Mouse (Mus musculus) olfactory bulb, adult 2 months (tissue): Measurements from ENCODE around the gene Kifc3.

ENCODE experiments used
- CTCF ChIP-seq: fragments of 200-500 bp; IDR thresholded peaks from 2 replicates; pipeline ENCODE4 v1.5.1; 2012; ENCODE audit warnings: low read depth, mild to moderate bottlenecking, low read length, moderate library complexity; ENCODE audit not compliant: insufficient read depth
- POLR2A ChIP-seq: fragments of 200-500 bp; IDR thresholded peaks from 2 replicates; pipeline ENCODE4 v1.6.1; 2012; ENCODE audit warnings: mild to moderate bottlenecking, low read depth, low read length, moderate library complexity; ENCODE audit not compliant: insufficient read depth

GRCm38 (mm10) chr8:95059812-95060533 is 142.6 kb downstream of the Kifc3 start:
- no peak for TF ChIP-seq CTCF
- no peak for TF ChIP-seq POLR2A
